Mouse (Mus musculus): ENCODE results near the gene Letmd1.

- TF ChIP-seq HCFC1 (IDR thresholded peaks at IDR 0.05; ENCODE audit: borderline replicate concordance, insufficient read depth, low read length) (no peak), CHD2 (IDR thresholded peaks at IDR 0.05; ENCODE audit: low read depth, low read length) (no peak)
Observed at GRCm38 (mm10) chr15:100485576-100485975, 16.8 kb downstream of the Letmd1 start.
